Mouse (Mus musculus): Measurements from ENCODE around the gene Gm21981. TPM values are rescaled to one million over a fixed set of nuclear protein-coding genes. Genes with fewer than 3 reads are reported as not detected.
"Not testable (repeated sequence)": the region's sequence is repeated elsewhere in the genome, so short reads cannot be mapped to it uniquely, and the experiment has no call there.

The Gm21981 gene
- polyA plus RNA-seq, 1 experiment from 2014 or later, result 1.8 TPM

DNA sequence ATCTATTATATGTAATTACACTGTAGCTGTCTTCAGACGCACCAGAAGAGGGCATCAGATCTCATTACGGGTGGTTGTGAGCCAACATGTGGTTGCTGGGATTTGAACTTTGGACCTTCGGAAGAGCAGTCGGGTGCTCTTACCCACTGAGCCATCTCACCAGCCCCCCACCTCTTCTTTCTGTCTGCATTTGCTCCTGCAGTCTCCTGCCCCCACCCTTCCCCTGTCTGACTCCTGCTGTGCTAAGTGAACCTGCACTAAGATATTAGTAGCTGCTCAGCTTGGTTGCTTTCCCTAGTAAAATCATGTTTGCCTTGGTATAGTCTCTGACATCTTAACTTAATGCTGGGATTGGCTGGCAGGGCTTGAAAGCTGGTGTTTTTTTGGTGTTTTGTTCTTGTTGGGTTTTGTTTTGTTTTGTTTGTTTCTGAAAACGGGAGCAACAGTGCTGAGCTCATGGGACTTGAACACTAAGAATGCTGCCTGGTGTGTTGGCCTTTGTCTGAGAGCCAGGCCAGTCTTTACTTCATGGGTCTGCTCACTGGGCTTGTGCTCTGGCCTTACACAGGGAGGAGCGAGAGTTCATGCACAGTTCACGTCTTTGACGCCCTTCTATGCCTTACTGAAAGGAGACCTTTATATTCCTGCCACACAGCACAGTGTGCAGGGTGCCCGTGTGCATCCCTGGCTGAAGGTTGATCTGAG, 31.1 kb downstream of the Gm21981 start:
- Histone ChIP-seq H3K27ac (ENCODE audit: low read depth, low read length) (peak overlapping the region; percentile 42), H3K36me3 (ENCODE audit: control insufficient read depth, insufficient read depth, low read length) (no peaks in the 10 kb centered on the region; the same call in 1 of the 2 replicates), H3K9me3 (ENCODE audit: control insufficient read depth, low read length) (no peaks in the 10 kb centered on the region), H3K9ac (ENCODE audit: low read length) (no peak overlapping the region), H3K4me1 (ENCODE audit: control insufficient read depth, insufficient read depth, low read length) (peaks cover 2% of the 10 kb centered on the region; the same call in 1 of the 2 replicates), H3K4me2 (ENCODE audit: low read depth) (no peak overlapping the region), H3K4me3 (ENCODE audit: low read depth, low read length) (no peak overlapping the region), H3K27me3 (ENCODE audit: control insufficient read depth, insufficient read depth, low read length) (no peaks in the 10 kb centered on the region)
- WGBS, result 32% methylated on average over 9 of the region's 9 CpGs
- ATAC-seq (ENCODE audit: insufficient read depth, low FRiP score, low TSS enrichment) (peak; percentile 95), DNase-seq (ENCODE audit: low spot score) (peak; percentile 73)

DNA sequence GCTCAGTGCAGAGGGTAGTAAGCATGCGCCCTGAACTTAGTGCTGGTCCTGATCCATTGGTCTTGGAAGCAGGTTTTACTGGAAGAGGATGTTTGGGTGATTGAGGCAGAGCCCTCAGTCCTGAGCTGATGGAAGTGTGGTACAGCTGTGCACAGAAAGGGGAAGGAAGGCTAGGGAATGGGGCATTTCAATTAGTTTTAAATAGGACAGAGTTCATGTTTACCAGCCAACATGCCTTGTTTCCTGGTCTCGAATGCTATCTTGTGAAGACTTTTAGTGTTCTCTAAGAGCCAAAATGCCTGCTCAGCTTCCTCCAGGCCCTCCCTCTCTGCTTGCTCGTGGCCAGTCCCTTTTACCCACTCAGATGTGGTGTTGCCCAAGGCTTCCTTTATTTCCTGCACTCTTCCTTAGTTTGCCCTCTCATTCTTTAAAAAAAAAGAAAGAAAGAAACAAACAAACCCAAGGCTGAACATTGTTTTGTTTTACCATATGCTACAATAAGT, 35.5 kb downstream of the Gm21981 start:
- H3K9me3 ChIP-seq (ENCODE audit: control insufficient read depth, low read length), result no peaks in the 10 kb centered on the region
- DNase-seq (ENCODE audit: low spot score) (no peak), ATAC-seq (ENCODE audit: insufficient read depth, low FRiP score, low TSS enrichment) (no peak)
- no peaks in the 10 kb centered on the region; the same call in 1 of the 2 replicates for H3K36me3 ChIP-seq (ENCODE audit: control insufficient read depth, insufficient read depth, low read length)
- 87% methylated on average over 3 of the region's 3 CpGs for WGBS
- H3K9ac ChIP-seq (ENCODE audit: low read length), result no peak overlapping the region
- no peak overlapping the region for H3K4me2 ChIP-seq (ENCODE audit: low read depth)
- no peak overlapping the region for H3K4me3 ChIP-seq (ENCODE audit: low read depth, low read length)
- no peaks in the 10 kb centered on the region for H3K27me3 ChIP-seq (ENCODE audit: control insufficient read depth, insufficient read depth, low read length)
- H3K4me1 ChIP-seq (ENCODE audit: control insufficient read depth, insufficient read depth, low read length), result no peaks in the 10 kb centered on the region
- H3K27ac ChIP-seq (ENCODE audit: low read depth, low read length), result no peak overlapping the region

DNA sequence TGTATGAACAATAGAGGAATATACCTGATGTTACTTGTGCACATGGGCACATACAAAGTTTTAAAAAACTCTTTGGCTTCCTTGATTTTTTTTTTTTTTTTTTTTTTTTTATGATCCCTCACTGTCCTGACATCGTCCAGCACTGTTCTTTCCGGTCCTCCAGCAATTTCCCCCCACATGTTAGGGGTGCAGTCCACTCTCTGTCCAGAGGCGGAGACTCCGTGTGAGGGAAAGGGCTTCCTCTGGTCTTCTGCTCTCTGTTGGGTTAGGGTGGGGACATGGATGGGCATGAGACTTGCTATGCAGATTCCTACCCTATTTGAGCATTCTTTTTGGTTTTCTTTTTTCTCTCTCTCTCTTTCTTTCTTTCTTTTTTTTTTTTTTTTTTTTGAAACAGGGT, 36.4 kb downstream of the Gm21981 start:
- H3K9me3 ChIP-seq (ENCODE audit: control insufficient read depth, low read length), result no peaks in the 10 kb centered on the region
- no peaks in the 10 kb centered on the region for H3K27me3 ChIP-seq (ENCODE audit: control insufficient read depth, insufficient read depth, low read length)
- no peaks in the 10 kb centered on the region for H3K4me1 ChIP-seq (ENCODE audit: control insufficient read depth, insufficient read depth, low read length)
- no peak overlapping the region for H3K4me2 ChIP-seq (ENCODE audit: low read depth)
- ATAC-seq (ENCODE audit: insufficient read depth, low FRiP score, low TSS enrichment) (no peak), DNase-seq (ENCODE audit: low spot score) (no peak)
- H3K36me3 ChIP-seq (ENCODE audit: control insufficient read depth, insufficient read depth, low read length), result no peaks in the 10 kb centered on the region; the same call in 1 of the 2 replicates
- H3K4me3 ChIP-seq (ENCODE audit: low read depth, low read length), result no peak overlapping the region
- no peak overlapping the region for H3K27ac ChIP-seq (ENCODE audit: low read depth, low read length)
- 89% methylated on average over 4 of the region's 4 CpGs for WGBS
- H3K9ac ChIP-seq (ENCODE audit: low read length), result no peak overlapping the region

DNA sequence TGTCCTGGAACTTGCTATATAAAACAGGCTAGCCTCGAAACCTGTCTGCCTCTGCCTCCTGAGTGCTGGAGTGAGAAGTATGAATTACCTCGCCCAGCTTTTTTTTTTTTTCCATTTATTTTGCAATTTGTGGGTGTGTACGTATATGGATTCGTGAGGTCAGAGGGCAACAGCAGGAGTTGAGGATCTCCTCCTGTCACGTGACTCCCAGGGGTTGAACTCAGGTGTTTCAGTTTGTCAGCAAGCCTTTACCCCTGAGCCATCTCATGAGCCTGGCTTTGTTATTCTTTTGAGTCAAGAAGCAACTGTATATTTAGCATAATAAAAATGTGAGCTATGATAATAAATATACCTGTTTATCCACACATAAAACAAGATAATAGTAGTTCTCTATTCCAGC, 38.6 kb downstream of the Gm21981 start:
- Histone ChIP-seq H3K4me1 (ENCODE audit: control insufficient read depth, insufficient read depth, low read length) (no peaks in the 10 kb centered on the region), H3K4me3 (ENCODE audit: low read depth, low read length) (no peak overlapping the region), H3K9me3 (ENCODE audit: control insufficient read depth, low read length) (no peaks in the 10 kb centered on the region), H3K27ac (ENCODE audit: low read depth, low read length) (no peak overlapping the region), H3K36me3 (ENCODE audit: control insufficient read depth, insufficient read depth, low read length) (no peaks in the 10 kb centered on the region), H3K9ac (ENCODE audit: low read length) (no peak overlapping the region), H3K27me3 (ENCODE audit: control insufficient read depth, insufficient read depth, low read length) (no peaks in the 10 kb centered on the region), H3K4me2 (ENCODE audit: low read depth) (no peak overlapping the region)
- 83% methylated on average over 5 of the region's 5 CpGs for WGBS
- ATAC-seq (ENCODE audit: insufficient read depth, low FRiP score, low TSS enrichment), result no peak
- no peak for DNase-seq (ENCODE audit: low spot score)

DNA sequence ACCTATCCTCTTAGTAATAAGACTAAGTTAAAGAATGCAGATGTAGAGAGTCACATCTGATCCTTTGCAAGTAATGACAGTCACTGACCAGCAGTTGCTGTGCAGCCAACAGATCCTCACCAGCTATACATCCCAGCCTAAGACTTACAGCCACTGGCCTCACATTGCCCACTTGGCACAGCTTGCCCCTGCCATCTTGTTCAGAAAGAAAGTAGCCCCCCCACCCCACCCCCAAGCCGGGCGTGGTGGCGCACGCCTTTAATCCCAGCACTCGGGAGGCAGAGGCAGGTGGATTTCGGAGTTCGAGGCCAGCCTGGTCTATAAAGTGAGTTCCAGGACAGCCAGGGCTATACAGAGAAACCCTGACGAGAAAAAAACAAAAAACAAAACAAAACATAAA, 39.9 kb downstream of the Gm21981 start:
- not testable (repeated sequence) for H3K4me2 ChIP-seq (ENCODE audit: low read depth); H3K9ac ChIP-seq (ENCODE audit: low read length); H3K4me1 ChIP-seq (ENCODE audit: control insufficient read depth, insufficient read depth, low read length); DNase-seq (ENCODE audit: low spot score); H3K27me3 ChIP-seq (ENCODE audit: control insufficient read depth, insufficient read depth, low read length); H3K4me3 ChIP-seq (ENCODE audit: low read depth, low read length); H3K9me3 ChIP-seq (ENCODE audit: control insufficient read depth, low read length); H3K27ac ChIP-seq (ENCODE audit: low read depth, low read length); H3K36me3 ChIP-seq (ENCODE audit: control insufficient read depth, insufficient read depth, low read length); ATAC-seq (ENCODE audit: insufficient read depth, low FRiP score, low TSS enrichment)
- WGBS, result 93% methylated on average over 8 of the region's 8 CpGs

DNA sequence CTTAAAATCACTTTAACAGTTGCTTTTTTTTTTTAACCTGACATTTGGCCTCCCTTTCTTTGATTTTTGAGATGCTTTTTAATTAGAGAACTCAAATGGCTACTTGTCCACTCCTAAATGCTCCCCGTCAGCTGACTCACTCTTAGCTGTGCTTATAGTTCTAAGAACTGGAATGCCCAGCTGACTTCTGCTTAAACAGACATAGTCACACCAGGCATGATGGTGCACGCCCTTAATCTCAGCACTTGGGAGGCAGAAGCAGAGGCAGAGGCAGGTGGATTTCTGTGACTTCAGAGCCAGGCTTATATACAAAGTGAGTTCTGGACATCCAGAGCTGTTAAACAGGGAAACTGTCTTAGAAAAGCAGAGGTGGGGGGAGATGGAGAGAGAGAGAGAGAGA, 42.3 kb downstream of the Gm21981 start:
- ATAC-seq (ENCODE audit: insufficient read depth, low FRiP score, low TSS enrichment) (no peak), DNase-seq (ENCODE audit: low spot score) (no peak)
- Histone ChIP-seq H3K9ac (ENCODE audit: low read length) (no peak overlapping the region), H3K27me3 (ENCODE audit: control insufficient read depth, insufficient read depth, low read length) (no peaks in the 10 kb centered on the region), H3K4me1 (ENCODE audit: control insufficient read depth, insufficient read depth, low read length) (no peaks in the 10 kb centered on the region), H3K9me3 (ENCODE audit: control insufficient read depth, low read length) (no peaks in the 10 kb centered on the region), H3K4me3 (ENCODE audit: low read depth, low read length) (no peak overlapping the region), H3K4me2 (ENCODE audit: low read depth) (no peak overlapping the region), H3K27ac (ENCODE audit: low read depth, low read length) (no peak overlapping the region), H3K36me3 (ENCODE audit: control insufficient read depth, insufficient read depth, low read length) (no peaks in the 10 kb centered on the region)
- 82% methylated on average over 2 of the region's 2 CpGs for WGBS

DNA sequence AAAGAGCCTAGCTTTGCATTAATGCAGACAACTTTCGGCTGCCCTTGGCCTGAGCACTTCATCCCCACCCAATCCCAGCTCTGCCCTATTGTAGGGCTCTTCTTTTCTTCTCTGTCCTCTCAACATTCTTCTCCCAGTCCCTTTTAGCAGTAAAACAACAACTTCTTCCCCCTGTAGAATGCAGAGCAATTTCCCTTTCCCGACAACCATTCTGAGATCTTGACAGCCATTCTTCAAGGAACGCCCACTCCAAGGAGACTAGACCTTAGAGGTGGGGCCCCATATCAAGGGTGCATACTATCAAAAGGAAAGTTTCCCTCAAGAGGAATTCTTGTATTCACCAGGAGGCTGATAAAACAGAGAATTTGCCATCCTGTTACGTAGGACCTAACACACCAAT, 45.3 kb downstream of the Gm21981 start:
- Histone ChIP-seq H3K4me2 (ENCODE audit: low read depth) (no peak overlapping the region), H3K27ac (ENCODE audit: low read depth, low read length) (no peak overlapping the region), H3K9ac (ENCODE audit: low read length) (no peak overlapping the region), H3K9me3 (ENCODE audit: control insufficient read depth, low read length) (no peaks in the 10 kb centered on the region), H3K27me3 (ENCODE audit: control insufficient read depth, insufficient read depth, low read length) (no peaks in the 10 kb centered on the region), H3K4me1 (ENCODE audit: control insufficient read depth, insufficient read depth, low read length) (no peaks in the 10 kb centered on the region), H3K4me3 (ENCODE audit: low read depth, low read length) (no peak overlapping the region), H3K36me3 (ENCODE audit: control insufficient read depth, insufficient read depth, low read length) (no peaks in the 10 kb centered on the region)
- WGBS, result 42% methylated on average over 4 of the region's 4 CpGs
- ATAC-seq (ENCODE audit: insufficient read depth, low FRiP score, low TSS enrichment), result no peak
- DNase-seq (ENCODE audit: low spot score), result no peak

DNA sequence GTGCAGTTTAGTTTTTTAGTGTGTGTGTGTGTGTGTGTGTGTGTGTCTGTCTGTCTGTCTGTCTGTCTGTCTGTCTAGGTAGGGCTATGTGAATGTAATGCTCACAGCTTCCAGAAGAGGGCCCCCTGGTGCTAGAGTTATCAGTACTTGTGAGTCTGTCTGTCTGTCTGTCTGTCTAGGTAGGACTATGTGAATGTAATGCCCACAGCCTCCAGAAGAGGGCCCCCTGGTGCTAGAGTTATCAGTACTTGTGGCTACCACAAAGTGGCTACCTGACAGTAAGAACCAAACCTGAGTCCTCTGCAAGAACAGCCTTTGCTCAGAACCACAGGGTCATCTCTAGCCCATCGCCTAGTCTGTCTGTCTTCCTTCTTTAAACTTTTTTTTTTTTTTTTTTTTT, 47.6 kb downstream of the Gm21981 start:
- Histone ChIP-seq H3K27me3 (ENCODE audit: control insufficient read depth, insufficient read depth, low read length) (no peaks in the 10 kb centered on the region), H3K4me1 (ENCODE audit: control insufficient read depth, insufficient read depth, low read length) (no peaks in the 10 kb centered on the region), H3K27ac (ENCODE audit: low read depth, low read length) (no peak overlapping the region), H3K4me2 (ENCODE audit: low read depth) (no peak overlapping the region), H3K9me3 (ENCODE audit: control insufficient read depth, low read length) (no peaks in the 10 kb centered on the region), H3K4me3 (ENCODE audit: low read depth, low read length) (no peak overlapping the region), H3K9ac (ENCODE audit: low read length) (no peak overlapping the region), H3K36me3 (ENCODE audit: control insufficient read depth, insufficient read depth, low read length) (no peaks in the 10 kb centered on the region)
- ATAC-seq (ENCODE audit: insufficient read depth, low FRiP score, low TSS enrichment) (no peak), DNase-seq (ENCODE audit: low spot score) (peak; percentile 70)
- WGBS, result 71% methylated on average over 1 of the region's 1 CpGs

DNA sequence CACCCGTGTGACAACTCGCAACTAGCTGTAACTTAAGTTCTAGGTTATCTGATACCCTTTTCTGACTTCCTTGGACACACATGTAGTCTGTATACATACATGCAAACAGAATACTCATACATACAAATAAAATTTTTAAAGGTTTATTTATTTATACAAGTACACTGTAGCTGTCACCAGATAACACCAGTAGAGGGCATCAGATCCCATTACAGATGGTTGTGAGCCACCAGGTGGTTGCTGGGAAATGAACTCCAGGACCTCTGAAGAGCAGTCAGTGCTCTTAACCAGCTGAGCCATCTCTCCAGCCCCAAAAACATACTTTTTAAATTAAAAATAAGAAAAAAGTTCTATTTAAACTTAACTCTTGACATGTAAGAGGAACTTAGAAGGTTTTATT, 51.3 kb downstream of the Gm21981 start:
- ATAC-seq (ENCODE audit: insufficient read depth, low FRiP score, low TSS enrichment) (no peak), DNase-seq (ENCODE audit: low spot score) (no peak)
- Histone ChIP-seq H3K4me2 (ENCODE audit: low read depth) (no peak overlapping the region), H3K4me1 (ENCODE audit: control insufficient read depth, insufficient read depth, low read length) (no peaks in the 10 kb centered on the region), H3K4me3 (ENCODE audit: low read depth, low read length) (no peak overlapping the region), H3K27me3 (ENCODE audit: control insufficient read depth, insufficient read depth, low read length) (no peaks in the 10 kb centered on the region), H3K9me3 (ENCODE audit: control insufficient read depth, low read length) (no peaks in the 10 kb centered on the region), H3K36me3 (ENCODE audit: control insufficient read depth, insufficient read depth, low read length) (no peaks in the 10 kb centered on the region), H3K9ac (ENCODE audit: low read length) (no peak overlapping the region), H3K27ac (ENCODE audit: low read depth, low read length) (no peak overlapping the region)
- WGBS, result 82% methylated on average over 2 of the region's 2 CpGs
